Mouse (Mus musculus) E14TG2a.4 (cell line): ENCODE data around the gene Slc12a9.
"Not testable (repeated sequence)": the region's sequence is repeated elsewhere in the genome, so short reads cannot be mapped to it uniquely, and the experiment has no call there.

Source experiments
- H3K27me3 ChIP-seq: 2 replicates; pipeline ENCODE4 v1.6.1; 2014; ENCODE audit warnings: low read length, control low read depth; ENCODE audit not compliant: insufficient read depth
- H3K36me3 ChIP-seq: 2 replicates; pipeline ENCODE4 v1.6.1; 2014; ENCODE audit warnings: low read length, control low read depth; ENCODE audit not compliant: insufficient read depth
- H3K4me1 ChIP-seq: replicated peaks from 2 replicates; pipeline ENCODE4 v1.6.1; 2014; ENCODE audit warnings: low read depth, low read length, control low read depth
- H3K4me3 ChIP-seq: replicated peaks from 2 replicates; pipeline ENCODE4 v1.5.1; 2014; ENCODE audit warnings: mild to moderate bottlenecking, low read length
- H3K9me3 ChIP-seq: 2 replicates; pipeline ENCODE4 v1.6.1; 2014; ENCODE audit warnings: low read length, control low read depth
- CTCF ChIP-seq: conservative IDR thresholded peaks from 2 replicates; pipeline ENCODE4 v1.5.1; 2014; ENCODE audit warnings: low read length
- NANOG ChIP-seq: IDR thresholded peaks from 2 replicates; pipeline ENCODE4 v1.6.1; 2014; ENCODE audit warnings: borderline replicate concordance, low read length, mixed read lengths
- POU5F1 ChIP-seq: IDR thresholded peaks from 2 replicates; pipeline ENCODE4 v1.6.1; 2014; ENCODE audit warnings: low read length, borderline replicate concordance

Gene Slc12a9

DNA sequence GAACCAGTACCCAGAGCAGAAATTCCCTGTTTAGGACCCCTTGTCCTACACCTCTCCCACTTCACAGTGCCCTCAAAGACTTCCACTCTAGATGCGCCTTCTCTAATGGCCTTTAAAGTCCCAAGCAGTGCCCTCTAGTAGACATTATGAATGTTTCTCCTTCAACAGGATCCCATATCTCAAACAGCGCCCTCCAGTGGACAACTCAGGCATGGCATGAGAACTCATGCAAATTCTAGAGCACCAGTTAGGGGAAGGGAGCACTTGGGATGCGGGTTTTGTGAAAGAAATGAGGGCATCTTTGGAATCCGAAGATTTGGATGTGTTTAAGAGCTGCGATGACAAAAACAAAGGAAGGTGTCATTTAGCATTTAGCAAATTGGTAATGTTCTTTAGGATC lies 48.4 kb downstream of the Slc12a9 start:
- Histone ChIP-seq H3K27me3 (peaks cover 30% of the 10 kb centered on the region), H3K4me3 (no peak overlapping the region), H3K36me3 (no peaks in the 10 kb centered on the region), H3K9me3 (peaks cover 9% of the 10 kb centered on the region; the same call in 1 of the 2 replicates), H3K4me1 (peaks cover 32% of the 10 kb centered on the region)
- TF ChIP-seq NANOG (no peak), CTCF (peak; percentile 88)

DNA sequence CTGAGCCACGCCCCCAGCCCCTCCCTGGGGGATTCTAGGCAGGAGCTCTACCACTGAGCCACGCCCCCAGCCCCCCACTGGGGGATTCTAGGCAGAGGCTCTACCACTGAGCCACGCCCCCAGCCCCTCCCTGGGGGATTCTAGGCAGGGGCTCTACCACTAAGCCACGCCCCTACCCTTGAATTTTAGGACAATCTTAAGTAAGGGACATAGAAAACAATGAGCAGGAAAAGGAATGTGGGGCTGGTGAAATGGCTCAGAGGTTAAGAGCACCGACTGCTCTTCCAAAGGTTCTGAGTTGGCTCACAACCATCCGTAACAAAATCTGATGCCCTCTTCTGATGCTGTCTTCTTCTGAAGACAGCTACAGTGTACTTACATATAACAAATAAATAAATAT lies 49.0 kb downstream of the Slc12a9 start:
- H3K36me3 ChIP-seq, H3K4me3 ChIP-seq, H3K9me3 ChIP-seq: not testable (repeated sequence)
- Histone ChIP-seq H3K27me3 (peaks cover 24% of the 10 kb centered on the region), H3K4me1 (peaks cover 26% of the 10 kb centered on the region)

DNA sequence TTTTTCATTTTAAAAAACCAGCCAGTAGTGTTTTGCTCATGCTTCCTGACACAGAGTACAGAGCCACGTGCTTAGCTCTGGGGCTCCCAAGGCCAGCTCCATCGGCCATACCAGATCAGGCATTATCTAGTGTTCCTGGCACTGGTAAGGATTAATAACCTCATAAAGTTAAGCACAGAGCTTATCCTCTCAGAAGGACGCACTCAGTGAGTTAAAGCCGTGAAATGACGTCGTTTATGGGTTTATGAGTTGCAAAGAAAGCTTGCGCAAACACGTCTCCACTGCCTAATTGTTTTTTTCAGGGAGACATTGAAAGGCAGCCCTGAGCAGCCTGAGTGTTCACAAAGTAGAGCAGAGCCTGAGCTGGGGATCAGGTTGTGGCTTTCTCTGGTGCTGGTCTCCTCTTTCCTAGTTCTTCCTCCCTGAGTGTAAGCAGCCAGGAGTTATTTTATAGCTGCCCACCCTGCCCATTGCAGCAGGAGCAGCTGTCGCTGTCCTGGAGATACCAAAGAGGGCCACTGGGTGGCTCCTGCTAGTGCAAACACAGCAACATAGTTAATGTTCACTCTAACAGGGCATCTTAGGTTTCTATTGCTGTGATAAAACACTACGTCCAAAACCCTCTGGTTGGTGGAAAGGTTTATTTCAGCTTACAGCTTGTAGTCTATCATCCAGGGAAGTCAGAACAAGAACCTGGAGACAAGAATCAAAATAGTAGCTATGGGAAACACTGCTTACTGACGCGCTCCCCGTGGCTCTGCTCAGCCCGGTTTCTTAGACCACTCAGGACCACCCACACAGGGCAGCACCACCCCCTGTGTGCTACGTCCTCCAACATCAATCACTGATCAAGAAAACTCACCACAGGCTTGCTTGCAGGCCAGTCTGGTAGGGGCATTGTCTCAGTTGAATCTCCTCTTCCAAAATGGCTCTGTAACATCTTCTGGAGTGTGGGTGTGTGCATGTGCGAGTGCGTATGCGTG lies 55.7 kb downstream of the Slc12a9 start:
- Histone ChIP-seq H3K27me3 (peaks cover 6% of the 10 kb centered on the region), H3K4me3 (no peak overlapping the region), H3K36me3 (no peaks in the 10 kb centered on the region), H3K4me1 (peaks cover 3% of the 10 kb centered on the region; the same call in 1 of the 2 replicates), H3K9me3 (peaks cover 11% of the 10 kb centered on the region)
- TF ChIP-seq NANOG, result no peak
- peak; percentile 40 for TF ChIP-seq CTCF
- no peak for TF ChIP-seq POU5F1

DNA sequence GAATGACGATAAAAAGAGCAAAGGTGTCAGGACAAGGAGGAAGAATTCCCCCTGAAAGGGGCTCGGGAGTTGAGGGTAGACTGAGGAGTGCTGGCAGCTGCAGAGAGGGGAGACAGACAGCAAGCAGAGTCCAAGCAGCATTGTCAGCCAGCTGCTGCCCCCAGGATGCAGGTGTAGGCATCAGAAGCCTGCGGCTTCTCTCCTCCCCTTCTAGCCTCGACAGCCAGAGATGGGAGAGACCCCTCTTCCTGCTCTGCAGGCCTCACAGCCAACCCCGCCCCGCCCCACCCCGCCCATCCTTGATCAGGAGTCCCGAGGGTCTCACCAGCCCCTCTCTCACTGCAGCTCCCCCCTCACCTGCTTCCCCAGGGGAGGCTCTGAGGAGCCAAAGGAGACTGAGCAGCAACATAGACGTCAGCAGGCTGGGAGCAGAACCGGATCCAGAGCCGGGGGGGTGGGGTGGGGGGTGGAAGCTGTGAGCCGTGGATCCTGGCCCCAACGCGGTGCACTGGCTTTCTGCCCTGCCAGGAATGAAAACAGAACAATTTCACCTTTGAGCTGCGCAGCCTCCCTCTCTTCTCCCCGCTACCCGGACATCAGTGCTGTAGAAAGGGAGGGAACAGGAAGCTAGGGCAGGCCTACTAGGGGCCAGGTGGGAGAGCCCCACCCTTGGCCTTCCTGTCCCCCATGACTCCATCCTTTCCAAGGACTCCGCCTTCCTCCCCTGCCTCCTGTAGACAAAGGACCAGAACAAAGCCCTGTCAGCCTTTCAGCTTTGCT lies 65.1 kb downstream of the Slc12a9 start:
- TF ChIP-seq POU5F1 (no peak), CTCF (no peak), NANOG (no peak)

DNA sequence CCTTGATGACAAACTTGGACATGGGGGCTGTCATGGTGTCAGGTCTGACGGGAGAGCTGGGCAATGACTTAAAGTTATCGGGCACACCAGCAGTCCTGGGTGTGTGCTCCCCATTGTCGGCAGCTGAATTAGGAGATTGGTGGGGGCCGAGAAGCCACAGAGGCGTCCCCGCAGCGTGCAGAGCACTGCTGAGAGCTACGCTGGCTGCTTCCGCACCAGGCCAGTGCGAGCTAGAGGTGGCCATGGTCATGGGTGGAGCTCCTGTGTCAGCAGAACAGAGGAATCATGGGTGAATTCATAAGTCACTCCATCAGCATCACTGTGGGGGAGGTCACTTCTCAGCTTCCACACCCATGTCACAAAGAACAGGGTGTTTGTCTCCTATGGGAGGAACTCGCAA lies 68.6 kb downstream of the Slc12a9 start:
- no peak overlapping the region for H3K4me3 ChIP-seq
- H3K9me3 ChIP-seq, result peaks cover 4% of the 10 kb centered on the region; the same call in 1 of the 2 replicates
- H3K4me1 ChIP-seq, result peaks cover 18% of the 10 kb centered on the region
- H3K27me3 ChIP-seq, result no peaks in the 10 kb centered on the region
- no peaks in the 10 kb centered on the region for H3K36me3 ChIP-seq
- no peak for TF ChIP-seq CTCF
- TF ChIP-seq NANOG, result no peak

More for the DNA sequence above, 65.1 kb downstream of the Slc12a9 start:
- Histone ChIP-seq H3K9me3 (peaks cover 8% of the 10 kb centered on the region; the same call in 1 of the 2 replicates), H3K4me3 (peak overlapping the region; percentile 59), H3K36me3 (no peaks in the 10 kb centered on the region), H3K27me3 (no peaks in the 10 kb centered on the region), H3K4me1 (peaks cover 18% of the 10 kb centered on the region)
